Mouse (Mus musculus) adipocyte (in vitro differentiated cells): ENCODE data around the gene Hspa1b.
"Not testable (repeated sequence)": the region's sequence is repeated elsewhere in the genome, so short reads cannot be mapped to it uniquely, and the experiment has no call there.

ENCODE experiments used
- DNase-seq: peaks from one replicate; pipeline ENCODE4 v3.0.0-alpha.2; 2016; ENCODE audit warnings: low spot score

Hspa1b gene

DNA sequence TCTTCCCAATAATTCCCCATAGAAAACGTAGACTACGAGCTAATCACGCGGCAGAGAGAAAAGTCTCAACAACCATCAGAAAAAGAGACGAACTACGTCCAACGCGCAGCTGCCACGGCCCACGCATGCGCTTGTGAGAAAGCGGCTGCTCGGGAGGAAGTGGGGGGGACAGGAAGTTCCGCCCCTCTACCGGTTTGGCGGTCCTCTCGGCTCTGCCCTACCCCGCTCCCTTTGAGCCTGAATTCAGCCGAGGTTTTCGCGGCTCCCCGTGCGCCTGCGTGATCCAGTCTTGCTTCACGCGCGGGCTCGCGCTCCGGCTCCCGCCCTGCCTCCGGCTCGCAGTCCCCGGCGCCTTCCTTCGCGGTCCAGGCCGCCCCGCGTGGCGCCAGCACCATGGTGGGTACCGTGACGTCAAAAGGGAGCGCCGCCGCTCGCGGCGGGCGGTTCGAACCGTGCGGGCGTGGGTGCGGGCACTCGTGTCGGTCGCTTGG is 22.7 kb upstream of the Hspa1b start, which contains the start of gene Lsm2:
Gene Lsm2, plus strand, starts transcription at position 173 of the 491 bp plus-strand sequence.
- DNase-seq, result peak; percentile 96

DNA sequence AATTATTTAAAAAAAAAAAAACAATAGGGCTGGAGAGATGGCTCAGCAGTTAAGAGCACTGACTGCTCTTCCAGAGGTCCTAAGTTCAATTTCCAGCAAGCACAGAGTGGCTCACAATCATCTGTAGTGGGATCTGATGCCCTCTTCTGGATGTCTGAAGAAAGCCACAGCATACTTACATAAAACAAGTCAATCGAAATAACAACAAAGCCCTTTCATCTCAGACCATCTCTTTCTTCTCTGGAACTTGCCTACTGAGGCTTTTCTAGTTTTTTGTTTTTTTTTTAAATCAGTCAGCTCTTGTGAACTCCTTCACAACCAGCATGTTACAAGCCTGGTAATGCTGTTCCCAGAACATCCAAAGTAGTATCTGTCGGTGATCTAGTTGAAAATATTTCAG is 21.6 kb upstream of the Hspa1b start:
- peak; percentile 81 for DNase-seq

GRCm38 (mm10) chr17:34979631-34980030 is 20.6 kb upstream of the Hspa1b start:
- DNase-seq, result no peak

GRCm38 (mm10) chr17:34978239-34978638 is 19.2 kb upstream of the Hspa1b start:
- DNase-seq, result no peak

DNA sequence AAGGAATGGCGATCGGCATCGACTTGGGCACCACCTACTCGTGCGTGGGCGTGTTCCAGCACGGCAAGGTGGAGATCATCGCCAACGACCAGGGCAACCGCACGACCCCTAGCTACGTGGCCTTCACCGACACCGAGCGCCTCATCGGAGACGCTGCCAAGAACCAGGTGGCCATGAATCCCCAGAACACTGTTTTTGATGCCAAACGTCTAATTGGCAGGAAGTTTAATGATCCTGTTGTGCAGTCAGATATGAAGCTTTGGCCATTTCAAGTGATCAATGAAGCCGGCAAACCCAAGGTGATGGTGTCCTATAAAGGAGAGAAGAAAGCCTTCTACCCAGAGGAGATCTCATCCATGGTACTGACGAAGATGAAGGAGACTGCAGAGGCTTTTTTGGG is 18.0 kb upstream of the Hspa1b start:
- DNase-seq, result no peak

- peak; percentile 72 for DNase-seq
Observed at GRCm38 (mm10) chr17:34975581-34976492, 16.8 kb upstream of the Hspa1b start.

- not testable (repeated sequence) for DNase-seq
Observed at GRCm38 (mm10) chr17:34972069-34972749, 13.2 kb upstream of the Hspa1b start, which contains the start of the genes Hspa1a and Hspa1l. TSS of gene Hspa1a (minus strand) at chr17:34972156. TSS of gene Hspa1l (plus strand) at chr17:34972703.

GRCm38 (mm10) chr17:34971694-34972068 is 12.6 kb upstream of the Hspa1b start:
- DNase-seq, result not testable (repeated sequence)

- DNase-seq, result not testable (repeated sequence)
Observed at GRCm38 (mm10) chr17:34970850-34971249, 11.8 kb upstream of the Hspa1b start.

DNA sequence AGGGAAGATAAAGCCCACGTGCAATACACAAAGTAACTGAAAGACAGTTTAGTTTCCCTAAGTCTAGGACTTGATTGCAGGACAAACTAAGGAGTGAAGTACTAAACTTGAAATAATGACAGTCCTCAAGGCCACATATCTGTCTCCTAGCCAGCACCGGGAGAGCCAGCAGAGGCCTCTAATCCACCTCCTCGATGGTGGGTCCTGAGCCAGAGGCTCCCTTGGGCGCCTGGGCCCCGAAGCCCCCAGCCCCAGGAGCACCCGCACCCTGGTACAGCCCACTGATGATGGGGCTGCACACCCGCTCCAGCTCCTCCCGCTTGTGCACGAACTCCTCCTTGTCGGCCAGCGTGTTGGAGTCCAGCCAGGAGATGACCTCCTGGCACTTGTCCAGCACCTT is 10.8 kb upstream of the Hspa1b start, which contains the start of gene Gm20481:
Gene Gm20481, plus strand, starts transcription at position 91 of the 400 bp plus-strand sequence.
- DNase-seq, result not testable (repeated sequence)

DNA sequence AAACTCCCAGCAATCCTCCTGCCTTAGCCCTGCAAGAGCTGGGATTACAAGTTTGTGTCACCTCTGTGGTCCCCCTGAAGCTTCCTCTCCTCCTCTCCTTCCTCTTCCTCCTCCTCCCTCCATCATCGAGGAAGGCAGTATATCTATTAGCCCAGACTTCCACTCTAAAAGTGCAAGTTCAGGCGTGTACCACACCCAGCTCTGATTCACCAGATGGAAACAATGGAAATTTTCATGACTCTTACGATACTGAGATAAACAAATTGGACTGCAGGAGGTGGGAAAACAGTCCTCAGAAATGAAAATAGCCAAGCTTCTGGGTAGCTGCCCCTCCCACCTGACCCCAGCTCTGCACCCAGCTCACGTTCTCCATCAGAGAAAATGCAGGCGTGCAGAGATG is 6.6 kb upstream of the Hspa1b start:
- DNase-seq, result no peak

DNA sequence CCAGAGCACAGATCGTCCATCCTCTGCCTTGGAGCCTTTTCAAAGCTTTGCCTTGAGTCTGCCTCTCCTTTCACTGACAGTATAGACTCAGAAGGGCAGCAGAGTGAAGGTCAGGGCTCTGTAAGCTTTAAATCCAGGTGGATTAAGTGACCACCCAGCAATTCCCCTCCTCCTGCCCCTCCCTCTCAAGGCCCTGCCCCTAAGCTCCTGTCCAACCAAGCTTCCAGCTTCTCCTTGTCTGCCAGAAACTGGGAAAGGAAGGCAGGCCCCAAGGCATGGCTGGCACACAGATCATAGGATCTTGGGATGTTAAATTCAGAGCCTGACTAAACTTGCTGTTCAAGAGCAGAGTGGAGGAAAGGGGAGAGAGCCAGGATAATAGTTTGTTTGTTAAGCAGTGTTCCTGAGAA is 5.6 kb upstream of the Hspa1b start:
- peak; percentile 99 for DNase-seq

DNA sequence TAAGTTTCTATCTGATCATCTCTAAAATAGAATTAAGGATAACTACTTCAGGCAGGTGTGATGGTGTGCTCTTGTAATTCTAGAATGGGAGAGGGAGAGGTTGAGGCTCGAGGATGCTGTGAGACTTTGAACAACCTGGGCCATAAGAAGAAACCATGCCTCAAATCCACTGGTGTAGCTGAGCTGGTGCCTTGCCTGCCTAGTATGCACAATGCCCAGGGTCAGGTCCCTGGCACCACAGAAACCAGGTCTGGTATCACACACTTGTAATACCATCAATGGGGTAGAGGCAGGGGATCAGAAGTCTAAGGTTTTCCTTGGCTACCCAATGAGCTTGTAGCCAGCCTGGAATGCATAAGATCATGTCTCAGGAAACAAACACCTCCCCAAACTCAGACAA is 3.8 kb upstream of the Hspa1b start:
- DNase-seq, result no peak

DNA sequence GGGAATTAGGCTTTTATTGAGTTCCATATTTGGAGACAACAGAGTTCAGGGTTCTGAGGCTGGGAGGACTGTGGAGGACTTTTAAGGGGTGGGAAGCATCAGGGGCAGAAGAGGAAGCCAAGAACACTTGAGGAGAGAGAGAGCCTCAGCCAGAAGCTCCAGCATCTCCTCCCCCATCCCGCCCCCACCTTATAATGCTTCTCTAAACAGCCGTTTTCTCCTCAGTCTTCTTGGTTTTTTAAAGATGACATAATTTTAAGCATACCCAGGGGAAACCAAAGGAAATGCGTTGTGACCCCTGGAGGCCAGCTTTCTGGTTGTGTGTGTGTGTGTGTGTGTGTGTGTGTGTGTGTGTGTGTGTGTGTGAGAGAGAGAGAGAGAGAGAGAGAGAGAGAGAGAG is 3.1 kb upstream of the Hspa1b start:
- no peak for DNase-seq

- DNase-seq, result no peak
Observed at GRCm38 (mm10) chr17:34960702-34961493, 1.9 kb upstream of the Hspa1b start.

- peak; percentile 73 for DNase-seq
Observed at GRCm38 (mm10) chr17:34959881-34960515, 960 bp upstream of the Hspa1b start.

DNA sequence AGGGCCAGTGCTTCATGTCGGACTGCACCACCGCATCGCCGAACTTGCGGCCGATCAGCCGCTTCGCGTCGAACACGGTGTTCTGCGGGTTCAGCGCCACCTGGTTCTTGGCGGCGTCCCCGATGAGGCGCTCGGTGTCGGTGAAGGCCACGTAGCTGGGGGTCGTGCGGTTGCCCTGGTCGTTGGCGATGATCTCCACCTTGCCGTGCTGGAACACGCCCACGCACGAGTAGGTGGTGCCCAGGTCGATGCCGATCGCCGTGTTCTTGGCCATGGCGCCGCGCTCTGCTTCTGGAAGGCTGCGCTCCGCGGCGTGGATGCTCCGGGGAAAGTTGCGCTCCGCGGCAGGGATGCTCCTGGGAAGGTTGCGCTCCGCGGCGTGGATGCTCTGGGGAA is 306 bp downstream of the Hspa1b start:
- not testable (repeated sequence) for DNase-seq

DNA sequence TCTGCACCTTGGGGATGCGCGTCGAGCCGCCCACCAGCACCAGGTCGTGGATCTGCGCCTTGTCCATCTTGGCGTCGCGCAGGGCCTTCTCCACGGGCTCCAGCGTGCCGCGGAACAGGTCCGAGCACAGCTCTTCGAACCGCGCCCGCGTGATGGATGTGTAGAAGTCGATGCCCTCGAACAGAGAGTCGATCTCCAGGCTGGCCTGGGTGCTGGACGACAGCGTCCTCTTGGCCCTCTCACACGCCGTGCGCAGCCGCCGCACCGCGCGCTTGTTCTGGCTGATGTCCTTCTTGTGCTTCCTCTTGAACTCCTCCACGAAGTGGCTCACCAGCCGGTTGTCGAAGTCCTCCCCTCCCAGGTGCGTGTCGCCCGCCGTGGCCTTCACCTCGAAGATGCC is 1.1 kb downstream of the Hspa1b start:
- not testable (repeated sequence) for DNase-seq

- not testable (repeated sequence) for DNase-seq
Observed at GRCm38 (mm10) chr17:34957291-34957690, 1.7 kb downstream of the Hspa1b start.

- DNase-seq, result peak; percentile 60
Observed at GRCm38 (mm10) chr17:34956340-34956739, 2.7 kb downstream of the Hspa1b start.

DNA sequence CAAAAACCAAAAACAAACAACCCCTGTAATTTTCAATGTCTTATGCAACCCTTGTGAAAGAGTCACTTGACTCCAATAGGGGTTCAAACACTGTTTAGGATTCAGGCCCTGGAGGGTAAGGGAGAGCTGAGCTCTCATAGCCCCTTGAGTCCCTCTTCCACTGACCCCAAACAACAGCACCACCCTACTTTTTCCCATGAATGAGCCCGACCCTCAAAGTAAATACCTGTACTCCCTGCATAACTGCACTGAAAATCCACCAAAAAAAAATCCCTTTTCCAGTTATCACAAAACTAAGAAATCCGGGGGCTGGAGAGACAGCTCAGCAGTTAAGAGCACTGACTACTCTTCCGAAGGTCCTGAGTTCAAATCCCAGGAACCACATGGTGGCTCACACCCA is 3.2 kb downstream of the Hspa1b start:
- DNase-seq, result peak; percentile 49
